Mouse (Mus musculus): Measurements from ENCODE around the gene Nudcd3.
A peak's percentile ranks its signal among the peaks of the same experiment; 100 is the strongest.

Gene Nudcd3

DNA sequence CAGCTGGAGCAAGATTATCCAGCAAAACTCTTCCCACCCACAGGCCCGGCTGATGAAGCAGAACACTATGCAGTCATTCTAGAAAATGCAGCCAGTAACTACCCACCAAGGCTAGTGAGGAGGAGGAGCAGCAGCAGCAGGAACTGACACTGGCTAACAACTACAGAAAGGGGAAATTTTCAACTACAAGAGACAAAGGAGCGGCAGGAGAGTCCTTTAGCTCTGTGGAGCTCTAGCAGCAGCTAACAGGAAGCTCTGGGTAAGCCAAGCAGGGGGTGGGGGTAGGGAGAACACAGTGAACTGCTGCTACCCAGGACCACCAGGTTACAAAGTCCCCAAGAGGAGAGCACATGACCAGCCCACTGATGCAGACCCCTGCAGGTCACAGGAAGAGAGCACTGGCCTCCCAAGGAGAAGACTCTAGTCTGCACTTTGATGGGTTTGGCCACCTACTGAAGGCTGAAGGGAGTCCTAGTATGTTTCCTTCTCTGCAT lies 21.5 kb downstream of the Nudcd3 start:
- DNase-seq (ENCODE audit: low read depth, low spot score), result peak; percentile 80

DNA sequence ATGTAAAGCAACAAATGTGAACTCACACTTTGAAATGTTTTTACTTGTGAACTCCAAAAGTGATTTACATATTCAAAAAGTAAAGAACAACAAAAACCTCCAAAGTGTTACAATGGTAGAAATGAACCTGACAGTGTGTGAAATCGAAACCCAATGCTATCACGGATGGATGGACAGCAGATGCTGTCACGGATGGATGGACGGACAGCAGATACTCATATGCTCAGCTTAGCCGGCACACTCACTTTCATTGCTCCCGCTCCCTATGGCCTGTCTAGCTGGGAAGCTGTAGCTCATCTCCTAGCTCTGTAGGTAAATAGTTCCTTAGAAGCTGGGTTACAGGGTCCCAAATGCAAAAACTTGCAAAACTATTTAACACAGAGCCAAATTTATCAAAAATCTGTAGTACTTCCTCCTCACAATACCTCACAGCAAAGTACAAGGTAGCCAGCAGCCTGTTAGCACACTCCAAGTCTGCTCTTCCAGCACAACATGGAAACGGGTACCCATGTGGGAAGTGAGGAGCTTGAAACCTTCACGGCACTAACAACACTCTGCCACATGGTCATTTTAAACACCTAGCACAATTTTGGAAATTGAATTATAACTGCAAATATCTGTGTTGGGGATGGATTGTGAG lies 22.3 kb downstream of the Nudcd3 start:
- peak; percentile 90 for DNase-seq (ENCODE audit: low read depth, low spot score)

DNA sequence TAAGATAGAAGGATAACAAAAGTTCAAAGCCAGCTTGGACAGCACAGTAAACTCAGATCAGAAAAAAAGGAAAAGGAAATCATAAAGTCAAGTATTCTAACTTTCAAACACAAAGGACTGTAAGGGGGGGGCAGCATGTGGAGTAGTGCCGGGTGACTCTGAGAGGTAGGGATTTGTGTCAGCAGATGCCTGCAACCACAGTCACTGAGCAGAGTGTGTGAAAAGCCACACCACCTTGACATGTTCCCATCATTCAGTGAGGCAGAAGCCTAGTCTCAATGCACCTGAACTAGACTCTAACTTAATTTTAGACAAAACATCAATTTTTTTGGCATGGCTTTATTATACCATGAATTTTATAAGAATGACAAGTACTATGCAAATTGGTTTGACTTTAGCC lies 24.7 kb downstream of the Nudcd3 start:
- DNase-seq (ENCODE audit: low read depth, low spot score), result peak; percentile 72

DNA sequence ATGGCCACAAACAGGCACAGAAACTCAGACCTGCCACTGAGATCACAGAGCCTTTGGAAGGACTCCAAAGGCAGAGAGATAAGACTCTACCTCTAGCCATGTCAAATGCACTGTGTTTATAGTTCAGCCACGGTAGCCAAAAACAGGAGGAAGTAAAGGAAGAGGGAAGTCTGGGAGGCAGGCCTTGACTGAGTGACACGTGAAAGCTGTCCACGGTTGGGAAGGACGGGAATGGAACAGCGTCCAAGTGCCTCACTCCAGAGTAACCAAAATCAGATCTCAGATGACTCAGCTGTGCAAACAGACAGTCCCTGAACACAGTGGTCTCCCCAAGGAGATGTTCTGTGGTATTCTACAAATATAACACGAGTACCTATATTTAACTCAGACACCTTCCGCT lies 25.5 kb downstream of the Nudcd3 start:
- no peak for DNase-seq (ENCODE audit: low read depth, low spot score)

GRCm38 (mm10) chr11:6169041-6169663 lies 31.1 kb downstream of the Nudcd3 start:
- peak; percentile 81 for DNase-seq (ENCODE audit: low read depth, low spot score)

DNA sequence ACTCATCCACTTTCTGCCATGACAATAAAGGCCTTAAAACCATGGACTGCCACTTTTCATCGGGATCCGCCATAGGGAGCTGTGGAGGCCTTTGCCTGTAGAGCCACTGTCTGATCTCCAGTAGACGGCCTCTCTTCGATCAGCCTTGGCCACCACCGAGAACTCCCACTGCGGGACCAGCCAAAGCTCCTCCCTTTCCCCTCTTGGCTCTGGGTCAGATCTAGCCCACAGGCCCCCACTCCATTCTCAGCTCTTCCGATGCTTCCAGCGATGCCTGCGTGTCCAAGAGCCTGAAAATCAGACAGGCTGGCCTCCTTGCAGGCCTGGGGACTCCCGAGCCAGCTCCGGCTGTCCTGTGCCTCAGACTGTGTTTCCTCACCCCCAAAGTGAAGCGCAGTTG lies 33.9 kb downstream of the Nudcd3 start:
- no peak for DNase-seq (ENCODE audit: low read depth, low spot score)

- no peak for DNase-seq (ENCODE audit: low read depth, low spot score)
Observed at GRCm38 (mm10) chr11:6165391-6166081, 34.7 kb downstream of the Nudcd3 start.

DNA sequence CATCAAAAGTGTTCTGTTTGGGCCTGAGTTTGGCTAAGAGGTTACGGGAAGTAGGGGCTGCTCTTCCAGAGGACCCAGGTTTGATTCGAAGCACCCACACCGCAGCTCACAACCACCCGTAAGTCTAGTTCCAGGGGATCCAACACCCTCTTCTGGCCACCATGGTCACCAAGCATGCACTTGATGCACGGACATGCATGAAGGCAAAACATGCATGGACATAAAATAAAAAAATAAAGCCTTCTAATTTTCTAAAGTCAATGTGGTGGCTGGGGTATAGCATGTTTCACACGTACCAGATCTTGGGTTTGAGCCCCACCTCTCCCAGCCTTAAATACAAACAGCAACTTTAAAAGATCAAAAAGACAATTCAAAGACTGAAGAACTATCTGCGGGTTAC lies 35.4 kb downstream of the Nudcd3 start:
- no peak for DNase-seq (ENCODE audit: low read depth, low spot score)

DNA sequence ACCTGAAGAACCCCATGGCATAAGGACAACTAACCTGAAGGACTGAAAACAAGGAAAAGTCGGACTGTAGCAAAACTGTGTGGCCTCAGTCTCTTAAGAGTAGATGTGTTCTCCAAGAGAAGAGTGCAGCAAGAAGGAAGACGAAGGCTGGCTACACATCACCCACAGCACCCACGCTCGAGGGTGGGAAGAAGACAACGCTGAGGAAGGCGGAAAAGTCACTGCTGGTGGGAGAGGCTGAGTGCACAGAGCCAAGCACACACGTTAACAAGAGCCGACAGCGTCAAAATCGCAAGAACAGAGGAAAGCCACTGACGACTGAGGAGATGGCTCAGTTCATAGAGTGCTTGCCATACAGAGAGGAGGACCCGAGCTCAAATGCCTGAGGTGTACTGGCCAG lies 36.5 kb downstream of the Nudcd3 start:
- no peak for DNase-seq (ENCODE audit: low read depth, low spot score)

DNA sequence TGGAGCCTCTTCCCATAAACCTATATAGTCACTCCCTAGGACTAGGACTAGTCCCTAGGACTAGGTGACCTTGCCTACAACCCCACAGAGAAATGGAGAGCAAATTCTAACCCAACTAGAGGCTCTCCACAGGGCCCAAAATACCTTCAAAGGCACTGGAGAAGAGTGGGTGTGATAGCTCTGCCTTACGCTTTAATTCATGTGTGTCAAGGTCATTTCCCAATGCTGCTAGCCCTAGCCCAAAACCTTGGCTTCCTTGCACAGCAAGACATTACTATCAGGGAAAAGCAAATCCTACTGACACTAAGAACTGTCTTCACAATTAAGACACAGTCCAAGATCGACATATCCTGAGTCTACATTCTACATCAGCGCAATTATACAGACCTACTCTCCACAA lies 37.2 kb downstream of the Nudcd3 start:
- no peak for DNase-seq (ENCODE audit: low read depth, low spot score)

DNA sequence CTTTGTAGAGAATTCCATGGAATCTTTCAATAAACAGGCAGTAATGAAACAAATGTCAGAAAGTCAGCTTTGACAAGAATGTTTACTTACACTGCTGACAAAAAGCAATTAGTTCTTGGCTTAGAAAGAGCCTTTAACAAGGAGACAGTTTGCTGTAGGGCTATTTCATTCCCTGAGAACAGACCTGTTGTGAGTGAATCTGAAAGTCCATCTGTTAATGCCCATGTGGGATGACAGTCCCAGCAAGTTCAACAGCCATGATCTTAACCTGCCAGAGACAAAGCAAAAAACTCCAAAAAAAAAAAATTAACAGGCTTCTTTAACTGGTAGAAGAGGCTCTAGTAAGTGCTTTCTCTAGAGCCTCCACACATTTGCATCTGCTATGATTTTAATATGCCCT lies 38.7 kb downstream of the Nudcd3 start:
- DNase-seq (ENCODE audit: low read depth, low spot score), result no peak

DNA sequence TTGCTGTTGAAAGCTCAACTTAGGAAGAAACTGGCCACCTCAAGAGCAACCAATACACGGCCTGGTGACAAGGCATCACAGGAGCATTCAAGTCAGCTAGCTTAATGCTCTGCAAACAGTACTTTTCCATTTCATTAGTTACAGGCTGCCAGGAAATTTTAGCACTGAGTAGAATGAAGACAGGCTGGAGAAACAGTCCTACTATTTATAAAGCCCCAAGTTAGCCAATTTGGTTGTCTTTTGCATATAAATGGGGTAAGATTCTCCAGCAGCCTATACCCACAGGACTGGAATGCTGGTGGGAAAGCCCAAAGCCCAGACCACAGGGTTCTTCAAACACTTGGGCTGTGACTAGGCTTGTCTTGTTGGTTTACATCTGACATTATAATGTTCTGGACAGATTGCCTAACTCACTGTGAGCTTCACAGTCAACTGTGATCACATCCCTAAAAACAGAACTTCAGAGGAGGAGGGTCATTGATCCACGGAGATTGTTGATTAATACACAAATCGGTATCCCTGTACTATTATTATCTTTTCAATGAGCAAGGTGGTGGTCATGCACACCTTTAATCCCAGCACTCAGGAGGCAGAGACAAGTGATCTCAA lies 39.4 kb downstream of the Nudcd3 start:
- no peak for DNase-seq (ENCODE audit: low read depth, low spot score)

- DNase-seq (ENCODE audit: low read depth, low spot score), result peak; percentile 57
Observed at GRCm38 (mm10) chr11:6159704-6160275, 40.4 kb downstream of the Nudcd3 start.

DNA sequence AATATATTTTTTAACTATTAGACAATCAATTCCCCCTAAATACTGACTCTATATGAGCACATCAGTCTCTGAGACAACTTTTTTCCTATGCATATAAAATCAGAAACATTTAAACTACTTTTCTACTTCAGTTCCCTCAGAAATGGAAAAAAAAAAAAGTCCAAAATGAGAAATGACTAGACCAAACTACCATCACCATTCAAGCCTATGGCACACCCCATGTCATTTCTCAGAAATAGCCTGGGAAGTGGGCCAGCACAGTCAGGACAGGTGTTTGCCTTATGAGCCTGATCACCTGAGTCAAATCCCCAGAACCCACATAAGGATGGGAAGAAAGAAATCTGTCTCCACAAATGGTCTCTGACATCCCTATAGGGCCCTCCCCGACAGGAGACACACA lies 41.7 kb downstream of the Nudcd3 start:
- DNase-seq (ENCODE audit: low read depth, low spot score), result no peak

DNA sequence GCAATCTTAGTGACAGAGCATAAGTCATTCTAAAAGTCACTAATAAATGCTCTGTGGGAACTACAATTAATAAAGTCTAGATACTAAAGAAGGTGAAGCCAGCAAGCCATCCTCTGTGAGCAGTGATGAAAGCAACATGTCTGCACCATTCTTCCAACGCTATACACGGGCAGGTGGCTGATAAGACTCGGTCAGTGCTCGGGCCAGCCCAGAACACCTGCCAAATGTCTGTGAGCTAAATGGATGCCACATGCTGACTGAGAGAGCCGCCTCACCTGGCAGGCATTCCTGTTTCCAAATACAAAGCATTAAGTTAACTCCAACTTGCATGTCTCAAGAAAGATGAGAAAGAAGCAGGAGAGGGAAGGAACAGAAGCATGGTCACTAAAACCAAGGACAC lies 43.1 kb downstream of the Nudcd3 start:
- no peak for DNase-seq (ENCODE audit: low read depth, low spot score)

- no peak for DNase-seq (ENCODE audit: low read depth, low spot score)
Observed at GRCm38 (mm10) chr11:6156651-6157050, 43.6 kb downstream of the Nudcd3 start.

GRCm38 (mm10) chr11:6154211-6154701 lies 46.0 kb downstream of the Nudcd3 start:
- DNase-seq (ENCODE audit: low read depth, low spot score), result peak; percentile 55

- no peak for DNase-seq (ENCODE audit: low read depth, low spot score)
Observed at GRCm38 (mm10) chr11:6152864-6153263, 47.4 kb downstream of the Nudcd3 start.

- DNase-seq (ENCODE audit: low read depth, low spot score), result peak; percentile 56
Observed at GRCm38 (mm10) chr11:6138233-6138950, 61.8 kb downstream of the Nudcd3 start.

DNA sequence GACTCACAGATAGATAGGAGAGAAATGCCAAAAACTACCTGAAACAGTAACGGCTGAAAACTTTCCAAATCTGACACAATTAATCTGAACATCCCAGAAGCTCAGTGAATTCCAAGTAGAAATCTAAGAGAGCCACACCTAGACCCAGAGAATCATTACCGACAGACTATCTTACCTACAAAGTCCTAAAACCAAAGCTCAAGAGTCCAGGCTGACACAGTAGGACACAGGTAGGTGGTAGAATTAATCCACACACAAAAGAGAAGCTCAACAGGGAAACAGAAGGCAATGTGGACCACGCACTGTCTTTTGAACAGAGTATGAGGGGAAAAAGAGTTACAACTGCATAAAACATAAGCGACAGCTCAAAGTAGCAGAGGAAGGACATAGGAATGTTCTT lies 67.3 kb downstream of the Nudcd3 start:
- DNase-seq (ENCODE audit: low read depth, low spot score), result no peak

- no peak for DNase-seq (ENCODE audit: low read depth, low spot score)
Observed at GRCm38 (mm10) chr11:6130578-6130977, 69.6 kb downstream of the Nudcd3 start.

Data from A20 (cell line).